Mouse (Mus musculus): ENCODE measurements around the gene Il11ra1.

DNA sequence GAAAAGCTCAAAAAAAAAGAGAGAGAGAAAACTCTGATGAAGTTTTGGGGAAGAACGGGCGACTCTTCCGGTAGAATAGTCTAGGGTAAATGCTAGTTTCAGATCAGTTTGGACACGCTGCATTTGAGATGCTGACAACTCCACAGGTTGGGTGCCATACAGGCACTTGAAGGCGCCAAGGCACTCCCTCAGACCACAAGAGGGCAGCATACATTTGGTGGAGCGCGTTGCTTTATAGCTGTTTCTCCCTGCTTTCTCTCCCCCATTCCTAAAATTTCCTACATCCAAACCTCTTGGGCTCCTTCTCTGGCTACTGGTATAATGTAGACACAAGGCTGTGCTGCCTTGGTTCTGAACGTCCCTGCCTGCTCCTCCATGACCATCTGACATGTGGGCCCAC, 14.5 kb downstream of the Il11ra1 start:
- TF ChIP-seq GATA1 (IDR thresholded peaks at IDR 0.05; ENCODE audit: low read length), result no peak
- TF ChIP-seq TAL1 (IDR thresholded peaks at IDR 0.05; ENCODE audit: low read length), result no peak

All from erythroblast, embryonic 14.5 days (primary cell).